29 mouse cellular contexts compared by ENCODE assay signal in genomic region chrX:73039666-73040065, GRCm38 (mm10). TPM values are rescaled to one million over a fixed set of nuclear protein-coding genes. Genes with fewer than 3 reads are reported as not detected.
"Had no signal": no experiment of that assay in that cellular context is flagged by ENCODE, and none has a peak within 500 bp of the region (broad histone marks: within the 10 kb centered on the region; RNA-seq: fewer than 3 reads in every experiment).

No protein-coding gene starts in this region.

- H3K27me3 ChIP-seq: limb, embryonic 15.5 days; stomach, embryonic 15.5 days had no signal

- H3K36me3 ChIP-seq: limb, embryonic 12.5 days; limb, embryonic 15.5 days; lung, embryonic 15.5 days; stomach, embryonic 15.5 days had no signal

- H3K4me3 ChIP-seq: limb, embryonic 12.5 days; limb, embryonic 15.5 days; lung, embryonic 15.5 days; stomach, embryonic 15.5 days had no signal

- H3K27ac ChIP-seq: limb, embryonic 12.5 days; limb, embryonic 15.5 days; liver, embryonic 14.5 days; lung, embryonic 15.5 days; stomach, embryonic 15.5 days had no signal

- H3K4me1 ChIP-seq: limb, embryonic 12.5 days; limb, embryonic 15.5 days; lung, embryonic 15.5 days; stomach, embryonic 15.5 days had no signal

- H3K4me2 ChIP-seq: limb, embryonic 12.5 days; limb, embryonic 15.5 days; liver, embryonic 11.5 days; lung, embryonic 15.5 days; midbrain, embryonic 11.5 days; stomach, embryonic 15.5 days had no signal

- DNase-seq: kidney, adult 18-20 months; kidney, adult 9 months; kidney, postnatal 14 days; kidney, postnatal 4 days; left cerebral cortex, postnatal 4 days; lung, adult 18-20 months; lung, postnatal 10 days; lung, postnatal 36 days; midbrain, embryonic 14.5 days; retina, postnatal 1 day; right cerebral cortex, postnatal 25 days; spleen, adult 18-20 months; thymus, postnatal 36 days had no signal

- H3K9me3 ChIP-seq: limb, embryonic 12.5 days; limb, embryonic 15.5 days; lung, embryonic 15.5 days; stomach, embryonic 15.5 days had no signal

- H3K9ac ChIP-seq: limb, embryonic 12.5 days; limb, embryonic 15.5 days; liver, embryonic 14.5 days; lung, embryonic 15.5 days; stomach, embryonic 15.5 days had no signal

RNA-seq across cellular contexts. Expression of gene Pnma5, which starts 2.8 kb away (rescaled TPM):
- total RNA-seq: megakaryocyte progenitor cell, adult 5-6 weeks; megakaryocyte-erythroid progenitor cell, adult 5-6 weeks had no signal
- polyA plus RNA-seq: kidney, embryonic 16.5 days; liver, embryonic 11.5 days; liver, embryonic 14.5 days; lung, embryonic 15.5 days; midbrain, embryonic 11.5 days; midbrain, embryonic 14.5 days; neural tube, embryonic 11.5 days; thymus, postnatal 0 days; urinary bladder, adult 2 months had no signal

RNA-seq across cellular contexts. Expression of gene Pnma3, which starts 24.9 kb away (rescaled TPM):
- total RNA-seq: megakaryocyte progenitor cell, adult 5-6 weeks; megakaryocyte-erythroid progenitor cell, adult 5-6 weeks had no signal
- polyA plus RNA-seq: liver, embryonic 11.5 days; liver, embryonic 14.5 days; thymus, postnatal 0 days had no signal

RNA-seq across cellular contexts. Expression of gene Xlr4a, which starts 42.6 kb away (rescaled TPM):
- total RNA-seq: layer of hippocampus, adult 18-20 months; midbrain, postnatal 0 days had no signal
- polyA plus RNA-seq: neural tube, embryonic 14.5 days had no signal

RNA-seq across cellular contexts. Expression of gene Zfp185, which starts 52.5 kb away (rescaled TPM):
- total RNA-seq: megakaryocyte progenitor cell, adult 5-6 weeks; megakaryocyte-erythroid progenitor cell, adult 5-6 weeks had no signal
